Mouse (Mus musculus) bone marrow macrophage, adult 2 months (primary cell): ENCODE results near the gene Sept9.

Source experiments
- CTCF ChIP-seq: IDR thresholded peaks from 2 replicates; pipeline ENCODE4 v1.5.1; 2012; ENCODE audit warnings: low read depth, mild to moderate bottlenecking, low read length, moderate library complexity
- POLR2A ChIP-seq: IDR thresholded peaks from 2 replicates; pipeline ENCODE4 v1.6.1; 2012; ENCODE audit warnings: mild to moderate bottlenecking, low read depth, low read length, borderline replicate concordance

DNA sequence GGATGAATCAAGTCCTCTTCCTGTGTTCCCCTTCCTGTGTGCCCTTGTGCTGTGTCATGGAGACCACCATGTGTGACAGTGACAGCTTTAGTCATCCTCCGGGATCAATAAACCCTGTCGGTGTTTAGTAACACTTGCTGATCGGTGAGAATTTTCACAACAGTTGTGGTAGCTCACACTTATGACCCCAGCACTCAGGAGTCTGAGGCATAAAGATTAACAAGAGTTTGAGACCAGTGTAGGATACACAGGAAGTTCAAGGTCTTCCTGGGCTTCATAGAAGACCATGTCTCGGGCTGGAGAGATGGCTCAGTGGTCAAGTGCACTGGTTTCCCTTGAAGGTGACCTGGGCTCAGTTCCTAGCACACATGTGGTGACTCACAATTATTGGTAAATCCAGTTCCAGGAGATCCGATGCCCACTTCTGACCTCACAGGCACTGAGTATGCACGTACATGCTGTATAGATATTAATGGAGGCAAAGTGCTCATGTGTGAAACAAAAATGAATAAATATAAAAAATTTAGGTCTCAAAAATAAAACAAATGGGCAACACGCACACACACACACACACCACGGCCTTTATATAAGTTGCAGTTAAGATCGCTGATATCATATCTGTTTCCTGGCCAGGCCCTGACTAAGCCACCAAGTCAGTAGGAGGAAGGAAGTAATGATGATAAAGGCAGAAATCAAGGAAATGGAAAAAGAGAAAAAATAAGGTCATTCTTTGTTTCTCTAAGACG is 43.1 kb downstream of the Sept9 start:
- TF ChIP-seq CTCF, result no peak
- TF ChIP-seq POLR2A, result no peak
